Mouse (Mus musculus) lung, embryonic 16.5 days (tissue): ENCODE data around the gene Dennd4a. TPM values are rescaled to one million over a fixed set of nuclear protein-coding genes. Genes with fewer than 3 reads are reported as not detected.

Source experiments
- ATAC-seq: fragments of 200-750 bp; cut with Nextera tagmentation; 2 replicates; pipeline ENCODE4 v1.8.0; 2017; ENCODE audit warnings: low read depth, mild to moderate bottlenecking, moderate library complexity
- H3K27ac ChIP-seq: fragments of 300-500 bp; sonication (generic); 2 replicates; pipeline ENCODE4 v1.5.1; 2014; ENCODE audit warnings: mild to moderate bottlenecking, control low read depth, low read length
- H3K27me3 ChIP-seq: fragments of 300-500 bp; sonication (generic); 2 replicates; pipeline ENCODE4 v1.6.1; 2014; ENCODE audit warnings: low read depth, low read length, mixed read lengths; ENCODE audit not compliant: control insufficient read depth, insufficient read depth
- H3K36me3 ChIP-seq: fragments of 300-500 bp; sonication (generic); 2 replicates; pipeline ENCODE4 v1.6.1; 2014; ENCODE audit warnings: low read length; ENCODE audit not compliant: control insufficient read depth, insufficient read depth
- H3K4me1 ChIP-seq: fragments of 300-500 bp; sonication (generic); replicated peaks from 2 replicates; pipeline ENCODE4 v1.6.1; 2014; ENCODE audit warnings: low read length, mixed read lengths; ENCODE audit not compliant: control insufficient read depth, insufficient read depth
- H3K4me2 ChIP-seq: fragments of 300-500 bp; sonication (generic); 2 replicates; pipeline ENCODE4 v1.6.1; 2014; ENCODE audit warnings: low read depth, low read length, control low read depth
- H3K4me3 ChIP-seq: fragments of 300-500 bp; sonication (generic); 2 replicates; pipeline ENCODE4 v1.5.1; 2014; ENCODE audit warnings: mild to moderate bottlenecking, low read length, control low read depth
- H3K9ac ChIP-seq: fragments of 300-500 bp; sonication (generic); 2 replicates; pipeline ENCODE4 v1.6.1; 2014; ENCODE audit warnings: low read length, control low read depth
- H3K9me3 ChIP-seq: fragments of 300-500 bp; sonication (generic); 2 replicates; pipeline ENCODE4 v1.6.1; 2016; ENCODE audit warnings: low read length; ENCODE audit not compliant: control insufficient read depth
- WGBS: fragments of 180-500 bp; shearing (Covaris S2); extraction: QIAGEN DNeasy Blood & Tissue Kit; methylation state at CpG from one replicate; pipeline ENCODE4 v1.1.7; 2014; 5-methylcytosine and 5-hydroxymethylcytosine counted together
- polyA plus RNA-seq: library from polyadenylated mRNA; unstranded; fragments of >200 nt; fragmentation: Nextera tagmentation; extraction: Ambion mirVana; gene quantifications from 2 replicates; pipeline ENCODE4 v1.2.1, GENCODE M21; 2015

Gene Dennd4a
- polyA plus RNA-seq, 1 experiment from 2014 or later = 9.0 TPM

DNA sequence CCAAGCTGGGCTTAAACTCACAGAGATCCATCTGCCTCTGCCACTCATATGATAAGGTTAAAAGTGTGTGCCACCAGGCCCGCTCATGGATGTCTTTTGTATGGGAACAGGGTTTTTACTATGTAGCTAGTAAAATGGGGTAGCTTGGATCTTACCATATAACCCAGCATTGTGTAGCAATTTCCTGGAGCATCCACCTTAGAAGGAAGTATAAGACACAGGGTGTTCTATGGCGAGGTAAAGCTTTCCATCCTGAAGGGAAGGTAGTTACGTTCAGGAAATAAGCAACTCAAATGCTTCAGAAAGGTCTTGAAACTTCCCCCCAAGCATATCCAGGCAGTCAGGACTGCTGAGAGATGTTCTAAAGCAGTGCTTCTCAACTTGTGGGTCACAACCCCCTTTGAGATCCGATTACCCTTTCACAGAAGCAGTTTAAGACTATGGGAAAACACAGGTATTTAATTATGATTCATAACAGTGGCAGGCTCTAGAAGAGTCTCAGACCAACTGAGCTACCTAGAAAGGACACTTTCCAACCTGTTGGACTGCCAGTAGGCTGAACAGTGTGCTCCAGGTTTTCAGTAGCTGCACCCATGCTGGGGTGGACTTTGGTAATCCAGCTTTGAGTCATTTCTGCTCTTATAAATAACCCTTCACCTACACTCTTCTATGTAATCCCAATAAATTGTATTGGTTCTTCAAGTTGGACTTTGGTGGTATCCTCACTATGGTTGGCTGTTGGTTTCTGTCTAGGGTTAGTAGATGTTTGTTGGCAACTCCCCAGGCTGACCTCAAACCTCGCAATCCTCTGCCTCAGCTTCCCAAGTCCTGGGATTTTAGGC lies 7.5 kb upstream of the Dennd4a start:
- Histone ChIP-seq H3K4me3 (no peak overlapping the region), H3K4me1 (no peaks in the 10 kb centered on the region), H3K27ac (no peak overlapping the region), H3K36me3 (no peaks in the 10 kb centered on the region), H3K4me2 (no peak overlapping the region), H3K9ac (no peak overlapping the region), H3K9me3 (peaks cover 3% of the 10 kb centered on the region; the same call in 1 of the 2 replicates), H3K27me3 (no peaks in the 10 kb centered on the region)
- 79% methylated on average over 5 of the region's 5 CpGs for WGBS
- no peak for ATAC-seq

DNA sequence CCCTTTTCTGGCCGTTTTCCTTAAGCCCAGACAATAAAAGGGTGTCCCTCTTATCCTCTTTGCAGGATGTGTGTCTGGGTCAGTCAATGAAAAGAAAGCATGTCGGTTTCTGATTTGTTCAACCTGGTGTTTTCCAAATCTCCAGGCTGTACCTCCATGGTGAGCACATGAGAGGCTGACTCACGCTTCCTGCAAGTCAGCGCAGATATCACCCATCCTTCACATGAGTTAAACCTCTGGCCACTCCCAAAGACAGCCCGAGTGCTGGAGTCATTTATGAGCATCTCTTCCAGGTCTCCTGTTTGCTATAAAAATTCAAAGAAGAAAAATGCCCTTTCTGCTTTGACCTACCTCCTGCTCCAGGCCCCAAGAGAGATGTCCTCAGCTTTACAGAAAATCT lies 5.3 kb upstream of the Dennd4a start:
- 67% methylated on average over 5 of the region's 5 CpGs for WGBS
- no peak overlapping the region for H3K4me3 ChIP-seq
- H3K36me3 ChIP-seq = no peaks in the 10 kb centered on the region
- no peak overlapping the region for H3K9ac ChIP-seq
- no peak for ATAC-seq
- no peak overlapping the region for H3K4me2 ChIP-seq
- H3K4me1 ChIP-seq = no peaks in the 10 kb centered on the region
- no peak overlapping the region for H3K27ac ChIP-seq
- no peaks in the 10 kb centered on the region for H3K27me3 ChIP-seq
- H3K9me3 ChIP-seq = no peaks in the 10 kb centered on the region

DNA sequence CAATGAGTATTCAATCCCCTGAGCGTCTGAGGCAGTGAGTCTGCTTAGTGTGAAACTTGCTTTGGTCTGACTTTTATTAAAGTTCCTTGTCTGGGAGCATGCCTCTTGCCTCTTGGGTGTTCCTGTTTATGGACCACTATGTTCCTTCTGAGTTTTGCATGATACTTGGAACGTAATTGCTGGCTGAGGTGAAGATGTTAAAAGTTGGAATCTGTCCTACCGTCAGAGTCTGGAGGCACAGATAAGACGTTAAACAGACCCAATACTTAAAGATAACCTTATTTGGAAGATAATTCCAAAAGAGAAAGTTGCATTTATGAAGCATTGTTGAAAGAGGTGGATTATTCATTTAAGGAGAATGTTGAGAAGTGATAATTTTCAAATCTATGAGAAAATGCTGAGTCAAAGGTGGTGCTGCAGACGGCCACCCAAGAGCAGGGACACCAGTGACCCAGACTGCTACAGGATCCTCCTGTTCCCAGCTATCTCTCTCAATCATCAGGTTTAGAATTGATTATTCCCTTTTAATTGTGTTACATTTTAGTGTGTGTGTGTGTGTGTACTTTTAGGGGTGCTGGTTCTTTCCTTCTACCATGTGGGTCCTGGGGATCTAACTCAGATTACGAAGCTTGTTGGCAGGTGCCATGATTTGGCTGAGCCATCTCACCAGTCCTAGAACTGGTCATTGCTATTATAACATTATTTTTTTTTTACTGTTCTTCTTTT lies 4.6 kb upstream of the Dennd4a start:
- Histone ChIP-seq H3K4me1 (no peaks in the 10 kb centered on the region), H3K4me3 (no peak overlapping the region), H3K27me3 (no peaks in the 10 kb centered on the region), H3K27ac (no peak overlapping the region), H3K4me2 (no peak overlapping the region), H3K9ac (no peak overlapping the region), H3K9me3 (no peaks in the 10 kb centered on the region), H3K36me3 (no peaks in the 10 kb centered on the region)
- WGBS = 44% methylated on average over 6 of the region's 6 CpGs
- no peak for ATAC-seq

- H3K4me3 ChIP-seq = no peak overlapping the region
- no peak overlapping the region for H3K4me2 ChIP-seq
- H3K27me3 ChIP-seq = no peaks in the 10 kb centered on the region
- H3K36me3 ChIP-seq = no peaks in the 10 kb centered on the region
- no peak overlapping the region for H3K9ac ChIP-seq
- no peak overlapping the region for H3K27ac ChIP-seq
- no peak for ATAC-seq
- H3K4me1 ChIP-seq = peaks cover 3% of the 10 kb centered on the region
- 62% methylated on average over 14 of the region's 14 CpGs for WGBS
- no peaks in the 10 kb centered on the region for H3K9me3 ChIP-seq
Measured at GRCm38 (mm10) chr9:64807061-64807808, 3.9 kb upstream of the Dennd4a start.

- Histone ChIP-seq H3K4me3 (no peak overlapping the region), H3K4me1 (peaks cover 9% of the 10 kb centered on the region), H3K36me3 (no peaks in the 10 kb centered on the region), H3K4me2 (no peak overlapping the region), H3K9ac (no peak overlapping the region), H3K9me3 (no peaks in the 10 kb centered on the region), H3K27ac (no peak overlapping the region), H3K27me3 (no peaks in the 10 kb centered on the region)
- 69% methylated on average over 3 of the region's 3 CpGs for WGBS
- ATAC-seq = no peak
Measured at GRCm38 (mm10) chr9:64809851-64810250, 1.3 kb upstream of the Dennd4a start.

- Histone ChIP-seq H3K9ac (peak overlapping the region; percentile 79), H3K4me2 (peak overlapping the region; percentile 86)
- WGBS = under 1% methylated on average over 56 of the region's 59 CpGs
Measured at GRCm38 (mm10) chr9:64811538-64812474, 666 bp downstream of the Dennd4a start.

DNA sequence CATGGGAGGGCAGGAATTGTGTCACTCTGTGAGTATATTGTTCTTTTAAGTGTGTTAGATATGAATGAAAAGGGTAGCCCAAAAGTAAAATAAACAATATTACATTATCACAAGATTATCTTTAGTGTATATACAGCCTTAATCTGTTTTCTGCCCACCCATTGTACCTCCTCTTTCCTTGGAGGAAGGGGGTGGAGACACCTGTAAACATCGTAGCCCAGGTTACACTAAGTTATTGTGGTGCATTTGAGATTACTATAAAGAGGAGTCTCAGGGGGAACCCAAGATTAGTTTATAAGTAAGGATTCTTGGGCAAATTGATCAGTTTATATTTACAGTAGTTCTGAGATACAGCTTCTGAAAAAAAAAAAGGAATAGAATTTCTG lies 1.3 kb downstream of the Dennd4a start:
- Histone ChIP-seq H3K36me3 (no peaks in the 10 kb centered on the region), H3K9ac (peak overlapping the region; percentile 79; the same call in 1 of the 2 replicates), H3K4me3 (peak overlapping the region; percentile 95), H3K9me3 (no peaks in the 10 kb centered on the region), H3K27ac (no peak overlapping the region), H3K27me3 (no peaks in the 10 kb centered on the region), H3K4me1 (peaks cover 9% of the 10 kb centered on the region), H3K4me2 (peak overlapping the region; percentile 86)
- no peak for ATAC-seq
- 12% methylated on average over 1 of the region's 1 CpGs for WGBS

More at GRCm38 (mm10) chr9:64811538-64812474, 666 bp downstream of the Dennd4a start:
- peak overlapping the region; percentile 95 for H3K4me3 ChIP-seq
- H3K27me3 ChIP-seq = no peaks in the 10 kb centered on the region
- H3K9me3 ChIP-seq = no peaks in the 10 kb centered on the region
- H3K4me1 ChIP-seq = peaks cover 9% of the 10 kb centered on the region
- H3K27ac ChIP-seq = peak overlapping the region; percentile 90
- no peaks in the 10 kb centered on the region for H3K36me3 ChIP-seq
- ATAC-seq = peak; percentile 73

- no peak for ATAC-seq
- Histone ChIP-seq H3K4me1 (peaks cover 9% of the 10 kb centered on the region), H3K27me3 (no peaks in the 10 kb centered on the region), H3K4me3 (no peak overlapping the region), H3K9me3 (no peaks in the 10 kb centered on the region), H3K27ac (no peak overlapping the region), H3K4me2 (no peak overlapping the region), H3K9ac (no peak overlapping the region), H3K36me3 (no peaks in the 10 kb centered on the region)
- WGBS = 81% methylated on average over 6 of the region's 6 CpGs
Measured at GRCm38 (mm10) chr9:64814273-64814672, 3.1 kb downstream of the Dennd4a start.
